Mouse (Mus musculus) midbrain, embryonic 11.5 days (tissue): Measurements from ENCODE around the gene Txnip. TPM values are rescaled to one million over a fixed set of nuclear protein-coding genes. Genes with fewer than 3 reads are reported as not detected.
"Not testable (repeated sequence)": the region's sequence is repeated elsewhere in the genome, so short reads cannot be mapped to it uniquely, and the experiment has no call there.

Source experiments
- ATAC-seq: fragments of 200-750 bp; cut with Nextera tagmentation; 2 replicates; pipeline ENCODE4 v1.8.0; 2017; ENCODE audit warnings: moderate TSS enrichment, moderate library complexity; ENCODE audit not compliant: low FRiP score
- DNase-seq: peaks from one replicate; pipeline ENCODE4 v3.0.0; 2015; ENCODE audit warnings: low spot score; ENCODE audit errors: missing footprints
- H3K27ac ChIP-seq: fragments of 300-500 bp; sonication (generic); 2 replicates; pipeline ENCODE4 v1.5.1; 2014; ENCODE audit warnings: low read depth, low read length
- H3K27me3 ChIP-seq: fragments of 300-500 bp; sonication (generic); 2 replicates; pipeline ENCODE4 v1.6.1; 2014; ENCODE audit warnings: mild to moderate bottlenecking, low read length, moderate library complexity, mixed read lengths; ENCODE audit not compliant: control insufficient read depth, insufficient read depth
- H3K36me3 ChIP-seq: fragments of 300-500 bp; sonication (generic); 2 replicates; pipeline ENCODE4 v1.6.1; 2014; ENCODE audit warnings: mild to moderate bottlenecking, low read length, moderate library complexity, mixed read lengths; ENCODE audit not compliant: control insufficient read depth, insufficient read depth
- H3K4me1 ChIP-seq: fragments of 300-500 bp; sonication (generic); 2 replicates; pipeline ENCODE4 v1.6.1; 2014; ENCODE audit warnings: low read length; ENCODE audit not compliant: control insufficient read depth, insufficient read depth
- H3K4me2 ChIP-seq: fragments of 300-500 bp; sonication (generic); 2 replicates; pipeline ENCODE4 v1.6.1; 2014; ENCODE audit warnings: mild to moderate bottlenecking, moderate library complexity
- H3K4me3 ChIP-seq: fragments of 300-500 bp; sonication (generic); 2 replicates; pipeline ENCODE4 v1.5.1; 2014; ENCODE audit warnings: low read depth, low read length
- H3K9ac ChIP-seq: fragments of 300-500 bp; sonication (generic); 2 replicates; pipeline ENCODE4 v1.6.1; 2014; ENCODE audit warnings: low read length
- H3K9me3 ChIP-seq: fragments of 300-500 bp; sonication (generic); 2 replicates; pipeline ENCODE4 v1.6.1; 2016; ENCODE audit warnings: low read length; ENCODE audit not compliant: control insufficient read depth
- WGBS: fragments of 180-500 bp; shearing (Covaris S2); extraction: QIAGEN DNeasy Blood & Tissue Kit; methylation state at CpG from one replicate; pipeline ENCODE4 v1.1.7; 2014; 5-methylcytosine and 5-hydroxymethylcytosine counted together
- polyA plus RNA-seq: library from polyadenylated mRNA; unstranded; fragments of >200 nt; fragmentation: Nextera tagmentation; extraction: Ambion mirVana; gene quantifications from 2 replicates; pipeline ENCODE4 v1.2.1, GENCODE M21; 2014

Gene Txnip
- polyA plus RNA-seq, 1 experiment from 2014 or later: 55.9 TPM

DNA sequence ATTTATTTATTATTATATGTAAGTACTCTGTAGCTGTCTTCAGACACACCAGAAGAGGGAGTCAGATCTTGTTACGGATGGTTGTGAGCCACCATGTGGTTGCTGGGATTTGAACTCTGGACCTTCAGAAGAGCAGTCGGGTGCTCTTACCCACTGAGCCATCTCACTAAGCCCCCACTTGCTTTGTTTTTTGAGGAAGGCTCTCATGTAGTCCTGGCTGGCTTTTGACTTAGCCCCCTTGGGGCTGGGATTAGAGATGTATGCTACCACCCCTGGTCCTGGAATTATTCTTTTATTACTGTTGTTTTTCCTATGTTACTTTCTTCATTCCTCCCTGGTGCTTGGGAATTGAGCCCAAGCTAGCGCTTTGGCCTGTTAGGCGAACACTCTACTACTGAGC lies 48.2 kb downstream of the Txnip start:
- DNase-seq, H3K9ac ChIP-seq, H3K36me3 ChIP-seq, H3K4me2 ChIP-seq, H3K27ac ChIP-seq, ATAC-seq, H3K9me3 ChIP-seq, H3K27me3 ChIP-seq, H3K4me3 ChIP-seq: not testable (repeated sequence)
- 89% methylated on average over 3 of the region's 4 CpGs for WGBS
- peaks cover 17% of the 10 kb centered on the region for H3K4me1 ChIP-seq

DNA sequence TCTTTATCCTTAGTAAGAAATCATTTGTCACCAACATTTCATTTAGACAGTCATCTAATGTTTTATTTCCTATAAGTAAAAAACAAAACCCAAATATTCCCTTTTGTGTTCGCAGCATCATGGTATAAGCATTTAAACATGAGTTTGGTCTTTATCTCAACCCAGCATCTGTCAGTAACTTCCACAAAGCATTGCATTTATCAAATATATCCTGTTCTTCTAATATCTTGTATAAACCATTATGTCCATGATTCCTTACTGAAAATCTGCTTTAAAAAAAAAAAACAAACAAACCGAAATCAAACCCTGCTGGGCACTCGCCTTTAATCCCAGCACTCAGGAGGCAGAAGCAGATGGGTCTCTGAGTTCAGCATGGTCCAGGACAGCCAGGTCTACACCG lies 48.9 kb downstream of the Txnip start:
- Histone ChIP-seq H3K9ac (no peak overlapping the region), H3K27ac (no peak overlapping the region), H3K36me3 (no peaks in the 10 kb centered on the region), H3K4me2 (no peak overlapping the region), H3K9me3 (no peaks in the 10 kb centered on the region), H3K4me1 (peaks cover 17% of the 10 kb centered on the region), H3K4me3 (no peak overlapping the region), H3K27me3 (no peaks in the 10 kb centered on the region)
- DNase-seq: no peak
- ATAC-seq: no peak
- WGBS: 88% methylated on average over 4 of the region's 4 CpGs

Other genes with a start within 250 kb of the Txnip start
- not detected in 2 replicates for gene BC107364, start 105.7 kb upstream of the Txnip start, polyA plus RNA-seq
- 1.3 and 1.7 TPM in 2 replicates for gene Hfe2, start 32.8 kb upstream of the Txnip start, polyA plus RNA-seq
- 0.36 and 0.43 TPM in 2 replicates for gene Gm16253, start 19.0 kb downstream of the Txnip start, polyA plus RNA-seq
- gene Polr3gl, start 36.2 kb downstream of the Txnip start, polyA plus RNA-seq: 12.1 and 14.7 TPM in 2 replicates
- gene Ankrd34a, start 38.7 kb downstream of the Txnip start, polyA plus RNA-seq: 1.5 and 2.0 TPM in 2 replicates
- gene Lix1l, start 43.2 kb downstream of the Txnip start, polyA plus RNA-seq: 6.4 TPM in 2 replicates
- 181 and 193 TPM in 2 replicates for gene Rbm8a, start 72.0 kb downstream of the Txnip start, polyA plus RNA-seq
- gene Pex11b, start 77.4 kb downstream of the Txnip start, polyA plus RNA-seq: 43.9 and 46.7 TPM in 2 replicates
- gene Gm42957, start 77.5 kb downstream of the Txnip start, polyA plus RNA-seq: 0.04 TPM in 2 replicates
- gene Itga10, start 87.6 kb downstream of the Txnip start, polyA plus RNA-seq: 0.33 and 0.52 TPM in 2 replicates
- gene Ankrd35, start 112.2 kb downstream of the Txnip start, polyA plus RNA-seq: 0.10 and 0.19 TPM in 2 replicates
- 26.8 and 29.2 TPM in 2 replicates for gene Pias3, start 138.4 kb downstream of the Txnip start, polyA plus RNA-seq
- gene Nudt17, start 150.6 kb downstream of the Txnip start, polyA plus RNA-seq: 14.4 and 16.3 TPM in 2 replicates
- 35.7 and 41.6 TPM in 2 replicates for gene Polr3c, start 169.7 kb downstream of the Txnip start, polyA plus RNA-seq
- gene Rnf115, start 169.7 kb downstream of the Txnip start, polyA plus RNA-seq: 90.3 and 98.8 TPM in 2 replicates